Comparison of ENCODE assay signal across 13 mouse cellular contexts in the genomic region with DNA sequence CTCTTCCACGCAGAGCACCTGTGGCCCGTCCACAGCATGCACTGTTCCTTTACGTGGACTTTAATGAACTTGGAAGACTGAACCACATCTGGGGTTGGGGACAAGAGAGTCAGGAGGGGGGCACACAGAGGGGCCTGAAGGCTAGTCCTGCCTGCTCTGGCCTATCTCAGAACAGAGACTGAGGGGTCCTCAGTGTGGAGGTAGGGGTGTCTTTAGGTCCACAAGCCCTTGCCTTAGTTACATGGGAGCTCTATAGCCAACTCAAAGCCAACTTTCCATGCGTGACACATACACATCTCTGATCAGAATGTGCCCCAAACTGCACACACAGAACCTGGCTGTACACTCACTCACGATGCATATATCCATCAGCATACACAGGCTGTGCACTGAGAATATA. TPM values are rescaled to one million over a fixed set of nuclear protein-coding genes. Genes with fewer than 3 reads are reported as not detected.
DNase-seq lines count a peak whose midpoint lies in the region; ATAC-seq lines count a peak whose summit lies in the region.
"Had no signal": no experiment of that assay in that cellular context is flagged by ENCODE, and none has a peak within 500 bp of the region (broad histone marks: within the 10 kb centered on the region; RNA-seq: fewer than 3 reads in every experiment).

No protein-coding gene starts in this region.

- peaks cover 97% of the 10 kb centered on the region for H3K4me1 ChIP-seq in forebrain, embryonic 15.5 days
- peaks cover 62% of the 10 kb centered on the region for H3K4me1 ChIP-seq in midbrain, embryonic 10.5 days
- H3K4me1 ChIP-seq in neural tube, embryonic 13.5 days (replicated peaks) = peaks cover 94% of the 10 kb centered on the region

- peak overlapping the region; percentile 54 for H3K4me3 ChIP-seq in forebrain, embryonic 15.5 days
- H3K4me3 ChIP-seq in midbrain, embryonic 10.5 days = peak overlapping the region; percentile 18; the same call in 1 of the 2 replicates
- H3K4me3 ChIP-seq in neural tube, embryonic 13.5 days = peak overlapping the region; percentile 49

- H3K9ac ChIP-seq in forebrain, embryonic 15.5 days (replicated peaks) = peak overlapping the region; percentile 93
- H3K9ac ChIP-seq in neural tube, embryonic 13.5 days = peak overlapping the region; percentile 98

- no peaks in the 10 kb centered on the region for H3K9me3 ChIP-seq in forebrain, embryonic 15.5 days
- no peaks in the 10 kb centered on the region for H3K9me3 ChIP-seq in midbrain, embryonic 10.5 days (replicated peaks)
- no peaks in the 10 kb centered on the region for H3K9me3 ChIP-seq in neural tube, embryonic 13.5 days
- H3K9me3 ChIP-seq: heart, embryonic 13.5 days had no signal

- H3K4me2 ChIP-seq in forebrain, embryonic 15.5 days (replicated peaks) = peak overlapping the region; percentile 96
- peak overlapping the region; percentile 88 for H3K4me2 ChIP-seq in neural tube, embryonic 13.5 days

- ATAC-seq in forebrain, embryonic 15.5 days (replicated peaks) = no peak
- no peak for ATAC-seq in neural tube, embryonic 13.5 days (ENCODE audit: low read depth)
- ATAC-seq in monocyte, adult 5-6 weeks (replicated peaks; ENCODE audit: insufficient number of reproducible peaks, low FRiP score, low TSS enrichment, poor library complexity, severe bottlenecking) = no peak
- ATAC-seq: lung, postnatal 0 days had no signal

- no peaks in the 10 kb centered on the region for H3K36me3 ChIP-seq in forebrain, embryonic 15.5 days
- H3K36me3 ChIP-seq in midbrain, embryonic 10.5 days = no peaks in the 10 kb centered on the region
- no peaks in the 10 kb centered on the region for H3K36me3 ChIP-seq in neural tube, embryonic 13.5 days
- H3K36me3 ChIP-seq: heart, embryonic 13.5 days had no signal

- H3K27me3 ChIP-seq in forebrain, embryonic 15.5 days = no peaks in the 10 kb centered on the region
- H3K27me3 ChIP-seq in midbrain, embryonic 10.5 days (ENCODE audit: low read depth, poor library complexity, severe bottlenecking) = peaks cover 100% of the 10 kb centered on the region
- peaks cover 71% of the 10 kb centered on the region for H3K27me3 ChIP-seq in neural tube, embryonic 13.5 days

- WGBS in forebrain, embryonic 15.5 days = 17% methylated on average over 5 of the region's 5 CpGs
- WGBS in midbrain, embryonic 10.5 days = 10% methylated on average over 5 of the region's 5 CpGs
- WGBS in neural tube, embryonic 13.5 days = 18% methylated on average over 5 of the region's 5 CpGs

- peak; percentile 17 to 18 for DNase-seq in layer of hippocampus, postnatal 14 days (ENCODE audit: low spot score in 2 of 2)
- no peak for DNase-seq in layer of hippocampus, adult 11-12 months (ENCODE audit: low spot score)
- DNase-seq in midbrain, embryonic 10.5 days (ENCODE audit: low spot score) = no peak
- no peak for DNase-seq in heart, postnatal 4 days
- no peak for DNase-seq in kidney, adult 18-20 months
- DNase-seq: gastrocnemius, postnatal 10 days; kidney, postnatal 4 days had no signal

- H3K27ac ChIP-seq in forebrain, embryonic 15.5 days (replicated peaks) = peak overlapping the region; percentile 99
- no peak overlapping the region; the same call in 1 of the 2 replicates for H3K27ac ChIP-seq in midbrain, embryonic 10.5 days (replicated peaks)
- H3K27ac ChIP-seq in neural tube, embryonic 13.5 days (replicated peaks) = peak overlapping the region; percentile 98
- H3K27ac ChIP-seq: heart, embryonic 13.5 days had no signal

RNA-seq across cellular contexts. Expression of a gene that starts 52.9 kb away (rescaled TPM):
- not detected for total RNA-seq in layer of hippocampus, postnatal 14 days (2021)
- polyA plus RNA-seq in forebrain, embryonic 15.5 days (2015; fragmentation: Nextera tagmentation; extraction: Ambion mirVana) = 0.10 and 0.14 TPM in 2 replicates
- not detected in 2 replicates for polyA plus RNA-seq in midbrain, embryonic 10.5 days (2016; fragmentation: Nextera tagmentation; extraction: Ambion mirVana)
- polyA plus RNA-seq in neural tube, embryonic 13.5 days (2015; fragmentation: Nextera tagmentation; extraction: Ambion mirVana) = 0.15 and 0.67 TPM in 2 replicates
- total RNA-seq in heart, postnatal 4 days (2021) = not detected
- not detected in 3 replicates for total RNA-seq in monocyte, adult 5-6 weeks (2017)
- total RNA-seq: common myeloid progenitor, adult 5-6 weeks; gastrocnemius, postnatal 10 days had no signal

RNA-seq across cellular contexts. Expression of a gene that starts 59.5 kb away (rescaled TPM):
- total RNA-seq in layer of hippocampus, postnatal 14 days (2021) = 100 to 1,000 TPM; 146 to 156 TPM
- polyA plus RNA-seq in forebrain, embryonic 15.5 days (2015; fragmentation: Nextera tagmentation; extraction: Ambion mirVana) = 20.1 and 21.3 TPM in 2 replicates
- polyA plus RNA-seq in midbrain, embryonic 10.5 days (2016; fragmentation: Nextera tagmentation; extraction: Ambion mirVana) = 8.2 and 11.0 TPM in 2 replicates
- polyA plus RNA-seq in neural tube, embryonic 13.5 days (2015; fragmentation: Nextera tagmentation; extraction: Ambion mirVana) = 15.9 and 19.4 TPM in 2 replicates
- 100 to 1,000 TPM; 115 to 120 TPM for total RNA-seq in heart, postnatal 4 days (2021)
- total RNA-seq in monocyte, adult 5-6 weeks (2017) = 94.8 to 111 TPM (median 99.0 TPM) in 3 replicates

Comparison
In these comparisons a context has a peak if more than half of its experiments do, and no peak if none do; other contexts are left out.
1. DNase-seq: peak in layer of hippocampus, postnatal 14 days (2 of 2); none in layer of hippocampus, adult 11-12 months (single experiment), midbrain, embryonic 10.5 days (single experiment), heart, postnatal 4 days (single experiment) and kidney, adult 18-20 months (single experiment).
2. Peak in every context shown above with its lines, with median percentiles within 50 percentile points of each other: H3K4me3 ChIP-seq.